Mouse (Mus musculus) lung, embryonic 15.5 days (tissue): Measurements from ENCODE around the gene Prr29. TPM values are rescaled to one million over a fixed set of nuclear protein-coding genes. Genes with fewer than 3 reads are reported as not detected.
A peak's percentile ranks its signal among the peaks of the same experiment; 100 is the strongest.
"Not testable (repeated sequence)": the region's sequence is repeated elsewhere in the genome, so short reads cannot be mapped to it uniquely, and the experiment has no call there.

Experiments used
- ATAC-seq: fragments of 200-750 bp; cut with Nextera tagmentation; 2 replicates; pipeline ENCODE4 v1.8.0; 2017; ENCODE audit warnings: moderate number of reproducible peaks, borderline replicate concordance; ENCODE audit not compliant: low FRiP score, low TSS enrichment; ENCODE audit errors: extremely low read depth
- H3K27ac ChIP-seq: fragments of 300-500 bp; sonication (generic); 2 replicates; pipeline ENCODE4 v1.5.1; 2015; ENCODE audit warnings: moderate library complexity, mild to moderate bottlenecking, inconsistent platforms
- H3K27me3 ChIP-seq: fragments of 300-500 bp; sonication (generic); 2 replicates; pipeline ENCODE4 v1.6.1; 2015; ENCODE audit warnings: inconsistent platforms
- H3K36me3 ChIP-seq: fragments of 300-500 bp; sonication (generic); 2 replicates; pipeline ENCODE4 v1.6.1; 2015; ENCODE audit warnings: inconsistent platforms
- H3K4me1 ChIP-seq: fragments of 300-500 bp; sonication (generic); 2 replicates; pipeline ENCODE4 v1.6.1; 2015; ENCODE audit warnings: inconsistent platforms
- H3K4me2 ChIP-seq: fragments of 300-500 bp; sonication (generic); 2 replicates; pipeline ENCODE4 v1.6.1; 2015; ENCODE audit warnings: inconsistent platforms, mild to moderate bottlenecking, moderate library complexity
- H3K4me3 ChIP-seq: fragments of 300-500 bp; sonication (generic); 2 replicates; pipeline ENCODE4 v1.5.1; 2015; ENCODE audit warnings: mild to moderate bottlenecking, inconsistent platforms
- H3K9ac ChIP-seq: fragments of 300-500 bp; sonication (generic); 2 replicates; pipeline ENCODE4 v1.6.1; 2015; ENCODE audit warnings: inconsistent platforms
- H3K9me3 ChIP-seq: fragments of 300-500 bp; sonication (generic); 2 replicates; pipeline ENCODE4 v1.6.1; 2016; ENCODE audit warnings: inconsistent platforms
- WGBS: fragments of 180-500 bp; shearing (Covaris S2); methylation state at CpG from one replicate; pipeline ENCODE4 v1.1.7; 2015; 5-methylcytosine and 5-hydroxymethylcytosine counted together
- polyA plus RNA-seq: library from polyadenylated mRNA; unstranded; fragments of >200 nt; fragmentation: Nextera tagmentation; extraction: Ambion mirVana; gene quantifications from 2 replicates; pipeline ENCODE4 v1.2.1, GENCODE M21; 2015

The Prr29 gene
- polyA plus RNA-seq, 1 experiment from 2014 or later = 1.1 TPM

GRCm38 (mm10) chr11:106338029-106338428, 27.2 kb upstream of the Prr29 start:
- no peak overlapping the region for H3K27ac ChIP-seq
- no peak overlapping the region for H3K9ac ChIP-seq
- H3K4me3 ChIP-seq = no peak overlapping the region
- no peaks in the 10 kb centered on the region for H3K9me3 ChIP-seq
- no peaks in the 10 kb centered on the region for H3K27me3 ChIP-seq
- no peak overlapping the region for H3K4me2 ChIP-seq
- 71% methylated on average over 5 of the region's 5 CpGs for WGBS
- H3K4me1 ChIP-seq = peaks cover 9% of the 10 kb centered on the region; the same call in 1 of the 2 replicates
- H3K36me3 ChIP-seq = no peaks in the 10 kb centered on the region
- no peak for ATAC-seq

GRCm38 (mm10) chr11:106338870-106339269, 26.4 kb upstream of the Prr29 start:
- Histone ChIP-seq H3K4me2 (no peak overlapping the region), H3K9ac (no peak overlapping the region), H3K27ac (no peak overlapping the region), H3K4me1 (peaks cover 9% of the 10 kb centered on the region; the same call in 1 of the 2 replicates), H3K27me3 (no peaks in the 10 kb centered on the region), H3K9me3 (no peaks in the 10 kb centered on the region), H3K4me3 (no peak overlapping the region), H3K36me3 (no peaks in the 10 kb centered on the region)
- 75% methylated on average over 7 of the region's 7 CpGs for WGBS
- ATAC-seq = no peak

GRCm38 (mm10) chr11:106339323-106339722, 25.9 kb upstream of the Prr29 start:
- not testable (repeated sequence) for H3K9ac ChIP-seq, H3K27ac ChIP-seq, H3K4me1 ChIP-seq, H3K9me3 ChIP-seq, H3K4me2 ChIP-seq, H3K36me3 ChIP-seq, H3K4me3 ChIP-seq, H3K27me3 ChIP-seq
- ATAC-seq = peak; percentile 55; the same call in 1 of the 2 replicates
- WGBS = 71% methylated on average over 4 of the region's 4 CpGs

GRCm38 (mm10) chr11:106340990-106341520, 24.2 kb upstream of the Prr29 start:
- H3K4me2 ChIP-seq = no peak overlapping the region
- H3K36me3 ChIP-seq = no peaks in the 10 kb centered on the region
- H3K4me1 ChIP-seq = peaks cover 9% of the 10 kb centered on the region; the same call in 1 of the 2 replicates
- no peak for ATAC-seq
- no peak overlapping the region for H3K9ac ChIP-seq
- H3K4me3 ChIP-seq = no peak overlapping the region
- 74% methylated on average over 9 of the region's 9 CpGs for WGBS
- H3K27ac ChIP-seq = no peak overlapping the region
- H3K27me3 ChIP-seq = no peaks in the 10 kb centered on the region
- no peaks in the 10 kb centered on the region for H3K9me3 ChIP-seq

- peaks cover 3% of the 10 kb centered on the region; the same call in 1 of the 2 replicates for H3K4me1 ChIP-seq
- ATAC-seq = no peak
- no peak overlapping the region for H3K27ac ChIP-seq
- no peaks in the 10 kb centered on the region for H3K27me3 ChIP-seq
- no peaks in the 10 kb centered on the region for H3K9me3 ChIP-seq
- H3K36me3 ChIP-seq = no peaks in the 10 kb centered on the region
- no peak overlapping the region for H3K9ac ChIP-seq
- no peak overlapping the region for H3K4me2 ChIP-seq
- 35% methylated on average over 6 of the region's 6 CpGs for WGBS
- no peak overlapping the region for H3K4me3 ChIP-seq
These were observed 20.4 kb upstream of the Prr29 start for GRCm38 (mm10) chr11:106344910-106345309.

- no peak for ATAC-seq
- Histone ChIP-seq H3K9ac (no peak overlapping the region), H3K9me3 (no peaks in the 10 kb centered on the region), H3K4me2 (no peak overlapping the region), H3K4me3 (no peak overlapping the region), H3K36me3 (no peaks in the 10 kb centered on the region), H3K27me3 (no peaks in the 10 kb centered on the region), H3K27ac (no peak overlapping the region), H3K4me1 (no peaks in the 10 kb centered on the region)
- WGBS = 67% methylated on average over 6 of the region's 6 CpGs
These were observed 15.5 kb upstream of the Prr29 start for GRCm38 (mm10) chr11:106349772-106350171.

- Histone ChIP-seq H3K9ac (no peak overlapping the region), H3K4me3 (no peak overlapping the region), H3K4me1 (0 out of 2 replicates have a peak, but pooled peaks cover 6% of the 10 kb centered on the region), H3K4me2 (no peak overlapping the region), H3K27me3 (no peaks in the 10 kb centered on the region), H3K9me3 (no peaks in the 10 kb centered on the region), H3K27ac (no peak overlapping the region), H3K36me3 (no peaks in the 10 kb centered on the region)
- whole genome bisulfite sequencing = 33% methylated on average over 3 of the region's 5 CpGs
- ATAC-seq = no peak
These were observed 14.4 kb upstream of the Prr29 start for GRCm38 (mm10) chr11:106350853-106351252.

GRCm38 (mm10) chr11:106351253-106351652, 14.0 kb upstream of the Prr29 start:
- no peak for ATAC-seq
- no peak overlapping the region for H3K27ac ChIP-seq
- H3K4me1 ChIP-seq = 0 out of 2 replicates have a peak, but pooled peaks cover 6% of the 10 kb centered on the region
- no peak overlapping the region for H3K4me2 ChIP-seq
- no peak overlapping the region for H3K4me3 ChIP-seq
- H3K27me3 ChIP-seq = no peaks in the 10 kb centered on the region
- H3K9me3 ChIP-seq = no peaks in the 10 kb centered on the region
- H3K36me3 ChIP-seq = no peaks in the 10 kb centered on the region
- WGBS = 51% methylated on average over 3 of the region's 3 CpGs
- no peak overlapping the region for H3K9ac ChIP-seq

- 44% methylated on average over 4 of the region's 4 CpGs for WGBS
- no peak overlapping the region for H3K4me3 ChIP-seq
- no peaks in the 10 kb centered on the region for H3K36me3 ChIP-seq
- H3K9me3 ChIP-seq = no peaks in the 10 kb centered on the region
- no peak overlapping the region for H3K9ac ChIP-seq
- H3K4me1 ChIP-seq = 0 out of 2 replicates have a peak, but pooled peaks cover 6% of the 10 kb centered on the region
- ATAC-seq = no peak
- no peak overlapping the region for H3K4me2 ChIP-seq
- H3K27me3 ChIP-seq = no peaks in the 10 kb centered on the region
- no peak overlapping the region for H3K27ac ChIP-seq
These were observed 13.3 kb upstream of the Prr29 start for GRCm38 (mm10) chr11:106351941-106352340.

- no peaks in the 10 kb centered on the region for H3K27me3 ChIP-seq
- 0 out of 2 replicates have a peak, but pooled peaks cover 6% of the 10 kb centered on the region for H3K4me1 ChIP-seq
- no peak within 1 kb of the TSS for H3K4me3 ChIP-seq
- H3K27ac ChIP-seq = no peak within 1 kb of the TSS
- 75% methylated on average over 12 of the region's 12 CpGs for WGBS
- H3K4me2 ChIP-seq = no peak within 1 kb of the TSS
- H3K9ac ChIP-seq = no peak within 1 kb of the TSS
- ATAC-seq = no peak
- no peaks in the 10 kb centered on the region for H3K36me3 ChIP-seq
- no peaks in the 10 kb centered on the region for H3K9me3 ChIP-seq
These were observed 12.1 kb upstream of the Prr29 start, which contains the start of gene Scn4a for GRCm38 (mm10) chr11:106353188-106353587. Scn4a (minus strand) TSS chr11:106353288.

- no peak for ATAC-seq
- H3K9ac ChIP-seq = no peak overlapping the region
- no peaks in the 10 kb centered on the region for H3K27me3 ChIP-seq
- no peak overlapping the region for H3K27ac ChIP-seq
- no peak overlapping the region for H3K4me3 ChIP-seq
- no peaks in the 10 kb centered on the region for H3K36me3 ChIP-seq
- H3K9me3 ChIP-seq = no peaks in the 10 kb centered on the region
- WGBS = 37% methylated on average over 1 of the region's 1 CpGs
- 0 out of 2 replicates have a peak, but pooled peaks cover 6% of the 10 kb centered on the region for H3K4me1 ChIP-seq
- H3K4me2 ChIP-seq = no peak overlapping the region
These were observed 11.1 kb upstream of the Prr29 start for GRCm38 (mm10) chr11:106354181-106354580.

GRCm38 (mm10) chr11:106355382-106356128, 9.7 kb upstream of the Prr29 start:
- Histone ChIP-seq H3K4me3 (no peak overlapping the region), H3K4me1 (0 out of 2 replicates have a peak, but pooled peaks cover 6% of the 10 kb centered on the region), H3K4me2 (no peak overlapping the region), H3K9me3 (no peaks in the 10 kb centered on the region), H3K27ac (no peak overlapping the region), H3K9ac (no peak overlapping the region), H3K27me3 (no peaks in the 10 kb centered on the region), H3K36me3 (no peaks in the 10 kb centered on the region)
- ATAC-seq = no peak
- 48% methylated on average over 19 of the region's 19 CpGs for WGBS
